Mouse (Mus musculus) retina, postnatal 1 day (tissue): ENCODE measurements around the gene Atg16l1.
A peak's percentile ranks its signal among the peaks of the same experiment; 100 is the strongest.

ENCODE experiments used
- DNase-seq: peaks from one replicate; pipeline ENCODE4 v3.0.0-alpha.2; 2012

The Atg16l1 gene

GRCm38 (mm10) chr1:87836453-87836852 is 80.8 kb downstream of the Atg16l1 start:
- peak; percentile 29 for DNase-seq

GRCm38 (mm10) chr1:87837018-87837417 is 81.3 kb downstream of the Atg16l1 start:
- DNase-seq, result no peak

GRCm38 (mm10) chr1:87840411-87841208 is 84.9 kb downstream of the Atg16l1 start:
- no peak for DNase-seq
